Mouse (Mus musculus): ENCODE results near the gene Wipi2. TPM values are rescaled to one million over a fixed set of nuclear protein-coding genes. Genes with fewer than 3 reads are reported as not detected.

The Wipi2 gene
- total RNA-seq (2021): 10 to 100 TPM; 34.7 to 38.9 TPM

DNA sequence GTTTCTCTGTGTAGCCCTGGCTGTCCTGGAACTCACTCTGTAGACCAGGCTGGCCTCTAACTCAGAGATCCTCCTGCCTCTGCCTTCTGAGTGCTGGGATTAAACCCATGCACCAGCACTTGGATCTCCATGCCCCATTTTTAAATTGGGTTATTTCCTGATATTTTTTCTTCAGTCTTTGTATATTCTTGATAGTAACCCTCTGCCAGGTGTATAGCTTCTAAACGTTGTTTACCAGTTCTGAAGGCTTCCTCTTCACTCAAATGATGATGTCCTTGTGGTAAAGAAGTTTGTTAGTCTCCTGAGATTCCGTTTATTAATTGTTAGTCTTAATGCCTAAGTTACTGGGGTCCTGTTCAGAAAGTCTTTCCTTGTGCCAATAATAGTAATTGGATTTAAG is at the start of gene Wipi2:
TSS of gene Wipi2 (plus strand) at position 301 of the 400 bp plus-strand sequence.
- DNase-seq (ENCODE audit: low spot score): no peak
- intact Hi-C loops (cut with DNase I): no loop called here

- intact Hi-C loops (cut with DNase I): no loop called here
- no peak for DNase-seq (ENCODE audit: low spot score)
Observed at GRCm38 (mm10) chr5:142578192-142578591, 49.3 kb upstream of the Wipi2 start.

DNA sequence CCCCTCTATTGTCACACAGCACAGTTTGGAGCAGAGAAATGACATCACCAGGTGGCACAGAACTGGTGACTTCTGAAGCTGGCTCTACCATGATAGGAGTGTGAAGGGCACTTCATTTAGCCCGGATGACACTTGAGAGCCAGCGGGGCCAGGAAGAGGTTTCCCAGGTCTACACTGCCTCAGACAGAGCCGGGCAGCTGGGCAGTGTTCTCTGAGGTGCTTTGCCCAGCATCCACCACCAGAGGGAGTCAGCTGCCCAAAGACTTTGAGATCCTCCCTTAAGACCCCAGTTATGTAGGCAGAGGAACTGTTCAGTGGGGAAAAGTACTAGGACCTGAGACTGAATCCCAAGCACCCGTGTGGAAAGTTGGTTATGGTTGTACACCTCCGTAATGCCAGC is 46.0 kb upstream of the Wipi2 start:
- intact Hi-C loops (cut with DNase I): loop anchor here (2.0 kb wide), 1 partner anchor 137 kb away; no protein-coding TSS in a partner anchor

GRCm38 (mm10) chr5:142583616-142584126 is 43.8 kb upstream of the Wipi2 start:
- no peak for DNase-seq (ENCODE audit: low spot score)
- intact Hi-C loops (cut with DNase I): no loop called here

More for the DNA sequence above, 46.0 kb upstream of the Wipi2 start:
- no peak for DNase-seq (ENCODE audit: low spot score)

DNA sequence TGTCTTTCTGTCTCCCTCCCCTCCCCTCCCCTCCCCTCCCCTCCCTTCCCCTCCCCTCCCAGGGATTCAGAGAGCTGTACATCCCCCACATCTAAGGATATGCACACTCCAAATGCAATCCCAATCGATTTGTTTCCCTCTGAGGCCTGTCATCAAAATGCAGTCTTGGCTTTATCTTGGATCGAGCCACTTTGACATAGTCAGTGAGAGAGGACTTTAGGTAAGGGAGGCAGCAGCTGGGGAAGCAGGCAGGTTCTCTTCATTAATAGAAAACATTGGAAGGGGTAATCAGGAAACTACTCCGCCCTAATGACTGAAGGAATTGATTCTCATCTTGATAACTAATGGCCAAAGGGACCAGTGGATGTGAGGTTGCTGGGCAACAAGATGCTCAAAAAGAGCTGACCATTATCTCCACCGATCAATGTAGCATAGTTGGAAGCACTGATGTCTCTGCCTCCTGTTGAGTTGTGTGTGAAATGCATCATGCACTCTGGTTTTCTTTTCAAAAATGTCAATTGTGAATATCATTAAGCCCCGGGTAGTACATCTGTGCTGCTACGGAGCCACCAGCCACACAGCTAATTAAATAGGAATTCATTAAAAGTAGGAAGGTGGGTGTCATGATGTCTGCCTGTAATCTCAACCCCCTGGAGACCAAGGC is 36.4 kb upstream of the Wipi2 start:
- intact Hi-C loops (cut with DNase I): no loop called here
- no peak for DNase-seq (ENCODE audit: low spot score)

DNA sequence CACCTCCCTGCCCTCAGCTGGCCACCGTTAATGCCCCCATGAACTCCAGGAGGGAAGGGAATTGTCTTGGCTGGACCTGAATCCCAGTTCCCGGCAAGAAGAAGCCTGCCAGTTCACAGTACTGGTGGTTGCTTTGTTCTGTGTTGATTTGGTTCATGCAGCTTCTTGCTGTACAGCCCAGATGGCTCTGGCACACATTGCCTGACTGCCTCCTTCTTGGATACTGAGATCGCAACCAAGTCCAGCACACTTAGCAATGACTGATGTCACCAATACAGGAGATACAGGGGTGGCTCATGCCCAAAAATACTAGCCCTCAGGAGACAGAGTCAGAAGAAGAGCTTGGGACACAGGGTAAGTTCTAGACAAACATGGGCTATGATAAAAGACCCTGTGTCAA is 31.8 kb upstream of the Wipi2 start:
- DNase-seq (ENCODE audit: low spot score): no peak
- intact Hi-C loops (cut with DNase I): no loop called here

- DNase-seq (ENCODE audit: low spot score): no peak
- intact Hi-C loops (cut with DNase I): no loop called here
Observed at GRCm38 (mm10) chr5:142596723-142597122, 30.8 kb upstream of the Wipi2 start.

GRCm38 (mm10) chr5:142597648-142598390 is 29.7 kb upstream of the Wipi2 start:
- DNase-seq (ENCODE audit: low spot score): no peak
- intact Hi-C loops (cut with DNase I): no loop called here

- intact Hi-C loops (cut with DNase I): no loop called here
- no peak for DNase-seq (ENCODE audit: low spot score)
Observed at GRCm38 (mm10) chr5:142604379-142604778, 23.1 kb upstream of the Wipi2 start.

- no peak for DNase-seq (ENCODE audit: low spot score)
- intact Hi-C loops (cut with DNase I): no loop called here
Observed at GRCm38 (mm10) chr5:142605288-142605687, 22.2 kb upstream of the Wipi2 start.

- intact Hi-C loops (cut with DNase I): no loop called here
Observed at GRCm38 (mm10) chr5:142608259-142608988, 19.1 kb upstream of the Wipi2 start, which contains the start of gene Mmd2. TSS of gene Mmd2 (minus strand) at chr5:142608800.

GRCm38 (mm10) chr5:142608989-142609325 is 18.5 kb upstream of the Wipi2 start:
- intact Hi-C loops (cut with DNase I): no loop called here
- no peak for DNase-seq (ENCODE audit: low spot score)

More at GRCm38 (mm10) chr5:142608259-142608988, 19.1 kb upstream of the Wipi2 start, which contains the start of gene Mmd2:
- DNase-seq (ENCODE audit: low spot score): no peak

GRCm38 (mm10) chr5:142610362-142610761 is 17.1 kb upstream of the Wipi2 start:
- intact Hi-C loops (cut with DNase I): no loop called here
- no peak for DNase-seq (ENCODE audit: low spot score)

GRCm38 (mm10) chr5:142614513-142614912 is 13.0 kb upstream of the Wipi2 start:
- intact Hi-C loops (cut with DNase I): no loop called here
- DNase-seq (ENCODE audit: low spot score): no peak

- intact Hi-C loops (cut with DNase I): loop anchor here (5.0 kb wide), 1 partner anchor 108 kb away; no protein-coding TSS in a partner anchor
- DNase-seq (ENCODE audit: low spot score): no peak
Observed at GRCm38 (mm10) chr5:142615638-142616037, 11.9 kb upstream of the Wipi2 start.

DNA sequence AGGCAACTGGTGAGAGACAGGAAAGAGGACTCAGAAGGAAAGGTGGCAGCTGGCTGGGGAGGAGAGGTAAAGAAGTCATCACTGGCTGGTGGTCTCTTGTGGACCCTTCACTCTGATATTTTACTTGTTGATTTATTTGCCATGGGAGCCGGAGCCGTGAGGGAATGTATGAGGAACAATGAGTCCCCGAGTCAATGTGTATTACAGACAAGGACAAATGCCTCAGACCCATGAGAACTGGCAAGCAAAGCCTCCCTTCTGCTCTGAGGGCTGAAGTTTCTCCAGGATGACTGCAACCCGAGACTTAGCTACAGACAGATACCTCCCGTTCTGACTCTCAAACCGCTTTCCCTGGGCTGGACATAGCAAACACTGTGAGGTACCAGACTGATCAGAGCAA is 11.2 kb upstream of the Wipi2 start:
- intact Hi-C loops (cut with DNase I): loop anchor here (5.0 kb wide), 1 partner anchor 109 kb away; no protein-coding TSS in a partner anchor
- DNase-seq (ENCODE audit: low spot score): no peak

- intact Hi-C loops (cut with DNase I): loop anchor here (5.0 kb wide), 3 partner anchors 63 to 143 kb away; no protein-coding TSS in a partner anchor
- DNase-seq (ENCODE audit: low spot score): no peak
Observed at GRCm38 (mm10) chr5:142619866-142620265, 7.6 kb upstream of the Wipi2 start.

- intact Hi-C loops (cut with DNase I): loop anchor here (5.0 kb wide), 2 partner anchors 64 to 144 kb away; no protein-coding TSS in a partner anchor
- DNase-seq (ENCODE audit: low spot score): no peak
Observed at GRCm38 (mm10) chr5:142621421-142621820, 6.1 kb upstream of the Wipi2 start.

GRCm38 (mm10) chr5:142622134-142622533 is 5.4 kb upstream of the Wipi2 start:
- intact Hi-C loops (cut with DNase I): loop anchor here (5.0 kb wide), 2 partner anchors 65 to 145 kb away; no protein-coding TSS in a partner anchor

GRCm38 (mm10) chr5:142623080-142623479 is 4.4 kb upstream of the Wipi2 start:
- intact Hi-C loops (cut with DNase I): loop anchor here (5.0 kb wide), 2 partner anchors 66 to 146 kb away; no protein-coding TSS in a partner anchor
- no peak for DNase-seq (ENCODE audit: low spot score)

More at GRCm38 (mm10) chr5:142622134-142622533, 5.4 kb upstream of the Wipi2 start:
- DNase-seq (ENCODE audit: low spot score): no peak

Data from heart, postnatal 25 days (tissue).